Mouse (Mus musculus): Measurements from ENCODE around the gene Ankle2. TPM values are rescaled to one million over a fixed set of nuclear protein-coding genes. Genes with fewer than 3 reads are reported as not detected.
A peak's percentile ranks its signal among the peaks of the same experiment; 100 is the strongest.

Gene Ankle2
- total and polyA plus RNA-seq, 2 experiments from 2014 or later = 12.5 to 17.3 TPM

GRCm38 (mm10) chr5:110284536-110284935 is 53.7 kb downstream of the Ankle2 start:
- Histone ChIP-seq H3K27ac (ENCODE audit: low read depth) (no peak overlapping the region), H3K4me2 (ENCODE audit: low read depth, low read length) (peak overlapping the region; percentile 79), H3K4me3 (ENCODE audit: low read depth, low read length) (peak overlapping the region; percentile 71), H3K36me3 (replicated peaks; ENCODE audit: control insufficient read depth, insufficient read depth, low read length) (peaks cover 5% of the 10 kb centered on the region), H3K4me1 (ENCODE audit: control insufficient read depth, insufficient read depth) (peaks cover 9% of the 10 kb centered on the region), H3K9ac (replicated peaks; ENCODE audit: low read depth, low read length) (peak overlapping the region; percentile 77; the same call in 1 of the 2 replicates), H3K27me3 (ENCODE audit: control insufficient read depth, insufficient read depth, low read length) (no peaks in the 10 kb centered on the region), H3K9me3 (replicated peaks; ENCODE audit: control insufficient read depth, low read length) (no peaks in the 10 kb centered on the region)
- DNase-seq (ENCODE audit: low spot score) (peak; percentile 17), ATAC-seq (ENCODE audit: insufficient read depth, low read depth) (no peak)
- TF ChIP-seq CTCF (IDR thresholded peaks at IDR 0.05; ENCODE audit: low read depth) (peak; percentile 42), EP300 (IDR thresholded peaks at IDR 0.05; ENCODE audit: low read depth) (no peak)
- WGBS = 6% methylated on average over 4 of the region's 4 CpGs

- WGBS = 1% methylated on average over 15 of the region's 15 CpGs
- no peak for ATAC-seq (ENCODE audit: insufficient read depth, low read depth)
- Histone ChIP-seq H3K27me3 (ENCODE audit: control insufficient read depth, insufficient read depth, low read length) (no peaks in the 10 kb centered on the region), H3K4me1 (ENCODE audit: control insufficient read depth, insufficient read depth) (peaks cover 9% of the 10 kb centered on the region), H3K9me3 (replicated peaks; ENCODE audit: control insufficient read depth, low read length) (no peaks in the 10 kb centered on the region), H3K4me3 (ENCODE audit: low read depth, low read length) (peak overlapping the region; percentile 71), H3K4me2 (ENCODE audit: low read depth, low read length) (peak overlapping the region; percentile 79), H3K9ac (replicated peaks; ENCODE audit: low read depth, low read length) (peak overlapping the region; percentile 77), H3K27ac (ENCODE audit: low read depth) (peak overlapping the region; percentile 81), H3K36me3 (replicated peaks; ENCODE audit: control insufficient read depth, insufficient read depth, low read length) (peaks cover 11% of the 10 kb centered on the region)
- DNase-seq (ENCODE audit: low spot score) = peak; percentile 8
- no peak for TF ChIP-seq EP300 (IDR thresholded peaks at IDR 0.05; ENCODE audit: low read depth)
- no peak for TF ChIP-seq CTCF (IDR thresholded peaks at IDR 0.05; ENCODE audit: low read depth)
Observed at GRCm38 (mm10) chr5:110285156-110285555, 54.4 kb downstream of the Ankle2 start.

- ATAC-seq (ENCODE audit: insufficient read depth, low read depth) = peak; percentile 98
- DNase-seq (ENCODE audit: low spot score) = peak; percentile 95
- no peaks in the 10 kb centered on the region for H3K27me3 ChIP-seq (ENCODE audit: control insufficient read depth, insufficient read depth, low read length)
- no peaks in the 10 kb centered on the region for H3K9me3 ChIP-seq (replicated peaks; ENCODE audit: control insufficient read depth, low read length)
- WGBS = 0% methylated on average over 61 of the region's 64 CpGs
- peaks cover 9% of the 10 kb centered on the region for H3K4me1 ChIP-seq (ENCODE audit: control insufficient read depth, insufficient read depth)
- H3K9ac ChIP-seq (replicated peaks; ENCODE audit: low read depth, low read length) = peak within 1 kb of the TSS; percentile 77
- H3K4me3 ChIP-seq (ENCODE audit: low read depth, low read length) = peak within 1 kb of the TSS; percentile 71
- H3K27ac ChIP-seq (ENCODE audit: low read depth) = peak within 1 kb of the TSS; percentile 81
- no peak for TF ChIP-seq EP300 (IDR thresholded peaks at IDR 0.05; ENCODE audit: low read depth)
- H3K4me2 ChIP-seq (ENCODE audit: low read depth, low read length) = peak within 1 kb of the TSS; percentile 79
- peaks cover 13% of the 10 kb centered on the region for H3K36me3 ChIP-seq (replicated peaks; ENCODE audit: control insufficient read depth, insufficient read depth, low read length)
Observed at GRCm38 (mm10) chr5:110285770-110286445, 55.1 kb downstream of the Ankle2 start, which contains the start of the genes Pxmp2 and Pole. Pxmp2 (minus strand) TSS chr5:110286186. Pole (plus strand) TSS chr5:110286306.

- Histone ChIP-seq H3K4me3 (ENCODE audit: low read depth, low read length) (peak overlapping the region; percentile 71), H3K27ac (ENCODE audit: low read depth) (peak overlapping the region; percentile 69; the same call in 1 of the 2 replicates), H3K9ac (replicated peaks; ENCODE audit: low read depth, low read length) (peak overlapping the region; percentile 77), H3K36me3 (replicated peaks; ENCODE audit: control insufficient read depth, insufficient read depth, low read length) (peaks cover 18% of the 10 kb centered on the region), H3K4me2 (ENCODE audit: low read depth, low read length) (peak overlapping the region; percentile 79), H3K27me3 (ENCODE audit: control insufficient read depth, insufficient read depth, low read length) (no peaks in the 10 kb centered on the region), H3K4me1 (ENCODE audit: control insufficient read depth, insufficient read depth) (peaks cover 9% of the 10 kb centered on the region), H3K9me3 (replicated peaks; ENCODE audit: control insufficient read depth, low read length) (no peaks in the 10 kb centered on the region)
- TF ChIP-seq CTCF (IDR thresholded peaks at IDR 0.05; ENCODE audit: low read depth) = no peak
- TF ChIP-seq EP300 (IDR thresholded peaks at IDR 0.05; ENCODE audit: low read depth) = no peak
- 2% methylated on average over 30 of the region's 31 CpGs for WGBS
- no peak for DNase-seq (ENCODE audit: low spot score)
- no peak; the same call in 1 of the 2 replicates for ATAC-seq (ENCODE audit: insufficient read depth, low read depth)
Observed at GRCm38 (mm10) chr5:110286446-110287083, 55.8 kb downstream of the Ankle2 start.

GRCm38 (mm10) chr5:110287084-110287475 is 56.3 kb downstream of the Ankle2 start:
- no peak for DNase-seq (ENCODE audit: low spot score)
- peak overlapping the region; percentile 77; the same call in 1 of the 2 replicates for H3K9ac ChIP-seq (replicated peaks; ENCODE audit: low read depth, low read length)

More at GRCm38 (mm10) chr5:110287084-110287475, 56.3 kb downstream of the Ankle2 start:
- Histone ChIP-seq H3K4me3 (ENCODE audit: low read depth, low read length) (peak overlapping the region; percentile 71; the same call in 1 of the 2 replicates), H3K9me3 (replicated peaks; ENCODE audit: control insufficient read depth, low read length) (no peaks in the 10 kb centered on the region), H3K27ac (ENCODE audit: low read depth) (no peak overlapping the region), H3K4me1 (ENCODE audit: control insufficient read depth, insufficient read depth) (peaks cover 9% of the 10 kb centered on the region), H3K36me3 (replicated peaks; ENCODE audit: control insufficient read depth, insufficient read depth, low read length) (peaks cover 23% of the 10 kb centered on the region), H3K4me2 (ENCODE audit: low read depth, low read length) (peak overlapping the region; percentile 79), H3K27me3 (ENCODE audit: control insufficient read depth, insufficient read depth, low read length) (no peaks in the 10 kb centered on the region)
- no peak for ATAC-seq (ENCODE audit: insufficient read depth, low read depth)
- WGBS = 71% methylated on average over 2 of the region's 2 CpGs
- TF ChIP-seq EP300 (IDR thresholded peaks at IDR 0.05; ENCODE audit: low read depth) (no peak), CTCF (IDR thresholded peaks at IDR 0.05; ENCODE audit: low read depth) (no peak)

Measured in heart, postnatal 0 days (tissue).